Mouse (Mus musculus) adrenal gland, adult 18-20 months (tissue): ENCODE measurements around the gene Ppfia3. TPM values are rescaled to one million over a fixed set of nuclear protein-coding genes. Genes with fewer than 3 reads are reported as not detected.
"Not testable (repeated sequence)": the region's sequence is repeated elsewhere in the genome, so short reads cannot be mapped to it uniquely, and the experiment has no call there.

Experiments used
- DNase-seq, 2 experiments: peaks; one replicate each; pipeline ENCODE4 v3.0.0; 2021 to 2022; ENCODE audit warnings: low spot score in 2 of 2
- total RNA-seq, 2 experiments: library from RNA; stranded (reverse); gene quantifications; 1 replicate in 1 of 2; 2 replicates in 1 of 2; pipeline ENCODE4 v1.2.3; 2021

Gene Ppfia3
- total RNA-seq, 2 experiments from 2014 or later = 1.7 to 3.2 TPM

GRCm38 (mm10) chr7:45395129-45395541 is 28.3 kb upstream of the Ppfia3 start:
- no peak for DNase-seq

DNA sequence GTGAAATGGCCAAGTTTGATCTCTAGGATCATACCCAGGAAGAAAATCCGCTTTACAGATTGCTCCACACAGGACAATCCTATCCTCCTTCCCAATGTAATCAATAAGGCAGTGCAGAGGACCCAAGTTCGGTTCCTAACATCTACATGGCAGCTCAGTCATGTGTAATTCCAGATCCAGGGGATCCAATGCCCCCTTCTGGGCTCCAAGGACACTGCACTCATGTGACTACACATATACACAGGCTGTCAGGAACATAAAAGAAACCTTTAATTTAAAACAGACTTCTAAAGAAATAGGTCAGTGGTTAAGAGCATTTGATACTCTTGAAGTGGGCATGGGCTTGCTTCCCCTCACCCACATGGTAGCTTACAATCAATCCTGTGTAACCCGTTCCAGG is 19.3 kb upstream of the Ppfia3 start:
- no peak for DNase-seq

DNA sequence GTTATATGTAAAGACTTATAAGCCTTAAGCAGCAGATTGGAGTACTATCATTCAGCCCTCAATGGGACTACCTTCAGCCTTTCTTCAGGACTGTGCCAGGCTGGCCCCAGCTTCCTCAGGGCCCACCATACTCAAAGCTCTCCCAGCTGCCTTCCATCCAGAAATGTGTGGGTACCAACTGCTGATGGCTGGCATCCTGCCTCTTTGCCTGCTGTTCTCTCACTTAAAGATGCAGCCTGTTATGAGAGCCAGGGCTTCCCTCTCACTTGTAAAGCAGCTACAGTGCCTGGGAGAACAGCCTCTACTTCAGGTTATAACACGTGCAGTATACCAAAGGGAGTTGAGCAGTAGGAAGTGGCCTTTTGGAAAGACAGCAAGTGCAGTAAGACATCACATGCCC is 9.2 kb upstream of the Ppfia3 start:
- no peak for DNase-seq

- DNase-seq = no peak
These were observed 7.8 kb upstream of the Ppfia3 start for GRCm38 (mm10) chr7:45374620-45375019.

DNA sequence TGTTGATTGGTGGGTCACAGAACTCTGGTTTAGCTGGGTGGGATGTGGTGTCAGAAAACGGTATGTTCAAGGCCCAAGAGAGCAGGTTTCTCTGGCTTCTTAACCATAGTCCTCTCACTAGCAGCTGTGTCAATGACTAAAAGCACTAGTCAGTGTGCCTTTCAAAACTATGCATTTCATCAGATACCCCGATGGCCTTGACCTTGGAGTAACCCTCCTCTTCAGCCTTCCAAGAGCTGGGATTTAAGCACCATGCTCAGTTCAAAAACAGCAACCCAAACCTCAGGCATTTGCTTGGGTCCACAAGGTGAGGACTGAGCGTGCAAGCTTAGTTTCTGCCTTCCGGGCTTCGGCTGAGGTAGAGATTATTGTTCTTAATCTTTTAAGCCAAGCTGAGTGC is 5.6 kb upstream of the Ppfia3 start:
- DNase-seq = no peak

DNA sequence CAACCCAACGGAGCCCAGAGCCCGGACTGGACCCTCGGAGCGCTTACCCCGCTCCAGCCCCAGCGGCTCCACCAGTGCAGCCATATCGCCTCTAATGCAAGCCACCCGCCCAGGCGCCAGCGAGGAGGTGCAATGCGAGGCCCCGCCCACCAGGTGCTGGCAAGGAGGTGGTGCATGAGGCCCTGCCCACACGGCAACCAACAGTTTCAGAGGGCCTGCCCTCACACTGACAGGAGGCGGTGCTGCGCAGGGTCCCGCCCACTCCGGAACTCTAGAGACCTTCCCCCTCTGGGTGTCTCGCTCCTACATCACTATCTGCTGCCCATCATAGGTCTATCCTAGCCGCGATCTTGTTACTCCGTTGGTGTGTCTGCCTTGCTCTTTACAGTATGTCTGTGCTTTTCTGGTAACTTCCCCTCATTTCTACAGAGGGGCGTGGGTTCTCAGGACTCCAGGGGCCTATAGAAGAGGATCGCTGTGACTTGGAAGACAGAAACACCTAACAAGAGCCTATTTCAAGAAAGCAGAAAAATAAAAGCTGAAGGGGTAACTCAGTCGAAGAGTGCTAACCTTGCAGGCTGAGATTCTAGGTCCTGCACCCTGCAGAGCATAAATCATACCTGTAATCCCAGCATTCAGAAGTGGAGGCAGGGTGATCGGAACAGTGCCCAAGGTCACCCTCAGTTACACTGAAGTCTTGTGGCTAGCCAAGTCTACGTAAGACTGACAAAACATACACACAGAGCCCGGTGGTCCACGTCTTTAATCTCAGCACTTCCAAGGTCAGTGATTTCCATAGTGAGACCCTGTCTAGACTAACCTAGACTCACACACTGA is 3.9 kb upstream of the Ppfia3 start, which contains the start of gene Lin7b:
Gene Lin7b, minus strand, starts transcription at position 109 of the 837 bp plus-strand sequence.
- DNase-seq = peak; percentile 78 to 82

DNA sequence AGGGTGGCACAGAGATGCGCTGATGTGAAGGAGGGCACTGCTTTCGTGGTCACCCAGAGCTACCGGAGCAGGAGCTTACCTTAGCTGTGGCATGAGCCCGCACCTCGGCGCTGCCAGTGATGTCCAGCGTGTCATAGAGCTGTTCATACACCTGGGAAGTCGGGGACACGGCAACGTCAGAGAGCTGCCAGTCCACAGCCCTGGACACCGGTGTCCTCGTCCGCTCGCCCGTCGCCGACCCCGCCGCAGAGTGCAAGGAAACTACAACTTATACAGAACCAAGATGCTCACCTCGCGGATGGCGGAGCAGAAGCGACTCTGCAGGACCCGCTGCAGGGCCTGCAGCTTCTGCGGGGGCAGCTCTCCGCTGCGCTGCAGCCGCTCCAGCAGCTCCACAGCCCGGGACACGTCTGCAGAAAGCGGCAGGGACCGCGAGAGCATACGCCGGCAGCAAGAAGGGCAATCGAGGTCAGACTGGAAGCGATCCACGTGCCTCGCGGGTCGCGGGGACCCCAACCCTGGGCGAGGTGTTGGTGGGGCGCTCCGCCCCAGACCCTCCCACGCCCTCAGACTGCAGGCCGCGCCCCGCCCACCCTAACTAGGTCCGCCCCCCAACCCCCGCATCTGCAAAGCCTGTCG is 3.1 kb upstream of the Ppfia3 start:
- DNase-seq = peak in 1 of 2 experiments; percentile 39

DNA sequence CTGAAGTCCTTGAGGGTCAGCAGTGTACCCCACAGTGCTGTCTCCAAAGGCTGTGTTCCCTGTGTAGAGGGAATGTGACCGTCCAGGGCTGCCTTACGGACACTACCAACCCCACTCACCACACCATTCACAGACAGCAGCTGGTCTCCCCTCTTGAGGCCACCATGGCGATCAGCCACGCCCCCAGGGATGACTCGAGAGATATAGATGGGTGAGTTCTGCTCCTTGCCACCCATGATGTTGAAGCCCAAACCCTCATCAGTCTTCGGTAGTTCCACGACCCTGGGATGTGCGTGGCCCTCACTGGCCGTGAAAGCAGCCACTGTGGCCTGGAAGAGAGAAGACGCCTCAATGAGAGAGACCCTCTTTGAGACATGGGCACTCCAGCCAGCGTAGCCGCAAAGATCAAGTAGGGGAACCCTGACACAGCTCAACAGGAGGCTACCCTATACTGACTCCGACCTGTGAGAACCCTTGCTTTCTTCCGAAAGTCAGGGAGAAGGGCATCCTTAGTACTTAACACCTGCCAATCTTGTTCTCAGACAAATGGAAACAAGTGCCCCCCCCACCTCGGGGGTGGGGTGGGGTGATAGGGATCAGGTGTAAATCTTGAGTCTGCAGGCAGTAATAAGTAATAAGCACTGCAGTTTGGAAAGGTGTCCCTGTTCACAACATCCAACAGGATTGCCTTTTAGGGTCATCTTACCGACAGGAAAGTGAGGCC is 2.4 kb upstream of the Ppfia3 start:
- no peak for DNase-seq

- DNase-seq = no peak
These were observed 1.4 kb upstream of the Ppfia3 start for GRCm38 (mm10) chr7:45368178-45368577.

GRCm38 (mm10) chr7:45367020-45367880 is 431 bp upstream of the Ppfia3 start:
- DNase-seq = peak; percentile 97 to 98

DNA sequence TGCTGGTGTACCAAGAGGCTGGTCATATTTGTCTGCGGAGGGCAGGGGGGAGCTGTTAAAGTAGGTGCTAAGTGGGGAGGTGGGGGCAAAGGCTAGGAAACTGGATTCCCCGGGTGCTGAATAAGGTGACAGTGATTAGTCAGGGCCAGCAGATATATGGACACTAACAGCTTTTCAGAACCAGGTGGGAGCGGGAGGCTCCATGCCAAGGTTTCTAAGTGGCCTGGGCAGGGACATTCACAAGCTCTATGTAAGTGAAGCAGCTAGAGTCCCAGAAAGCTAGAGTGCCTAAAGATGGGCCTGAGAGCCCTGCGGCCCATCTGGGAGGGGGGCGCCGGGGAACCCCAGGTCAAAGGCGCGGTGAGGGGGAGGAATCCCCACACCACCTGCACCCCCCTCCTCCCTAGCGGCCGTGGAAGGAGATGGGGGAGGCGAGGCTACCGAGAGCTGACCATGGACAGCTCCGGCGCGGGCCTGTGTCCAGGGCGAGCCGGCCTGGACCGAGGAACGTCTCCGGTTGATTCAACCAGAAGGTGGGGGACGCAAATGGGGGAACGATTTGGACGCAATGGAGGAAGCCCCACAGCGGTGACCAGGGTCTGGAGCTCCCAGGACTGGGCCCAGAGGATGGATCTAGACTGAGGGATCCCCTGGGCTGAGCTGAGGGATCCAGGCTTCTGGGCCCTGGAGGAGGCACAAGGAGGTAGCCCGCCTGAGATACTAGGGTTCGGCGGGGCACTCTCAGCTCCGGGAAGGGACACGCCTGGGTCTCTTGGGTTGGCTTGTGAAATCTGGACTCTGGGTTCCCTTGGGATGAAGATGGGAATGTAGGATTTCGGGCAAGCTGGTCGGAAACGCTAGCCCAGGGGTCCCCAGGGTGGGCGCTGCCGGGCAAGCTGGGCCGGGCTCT is 822 bp downstream of the Ppfia3 start:
- DNase-seq = peak; percentile 46 to 58

- no peak for DNase-seq
These were observed 2.8 kb downstream of the Ppfia3 start for GRCm38 (mm10) chr7:45363983-45364382.

DNA sequence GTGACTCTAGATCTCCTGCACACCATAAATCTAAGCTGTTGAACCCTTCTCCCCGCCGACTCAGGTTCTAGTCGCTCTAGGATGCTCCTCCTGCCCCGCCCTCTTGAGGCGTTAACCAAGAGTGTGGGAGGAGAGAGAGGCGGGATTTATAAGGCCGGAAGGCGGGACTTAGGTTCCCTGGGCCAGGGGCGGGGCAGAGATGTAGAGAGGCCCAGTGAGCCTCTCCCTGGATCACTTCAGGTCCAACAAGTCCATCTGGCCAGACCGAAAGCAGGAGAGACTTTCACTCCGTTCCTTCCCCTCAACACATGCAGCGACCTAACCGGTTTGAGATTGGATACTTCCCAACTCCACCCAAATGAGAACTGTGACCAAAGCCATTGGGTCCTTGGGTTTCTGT is 4.0 kb downstream of the Ppfia3 start:
- no peak for DNase-seq

DNA sequence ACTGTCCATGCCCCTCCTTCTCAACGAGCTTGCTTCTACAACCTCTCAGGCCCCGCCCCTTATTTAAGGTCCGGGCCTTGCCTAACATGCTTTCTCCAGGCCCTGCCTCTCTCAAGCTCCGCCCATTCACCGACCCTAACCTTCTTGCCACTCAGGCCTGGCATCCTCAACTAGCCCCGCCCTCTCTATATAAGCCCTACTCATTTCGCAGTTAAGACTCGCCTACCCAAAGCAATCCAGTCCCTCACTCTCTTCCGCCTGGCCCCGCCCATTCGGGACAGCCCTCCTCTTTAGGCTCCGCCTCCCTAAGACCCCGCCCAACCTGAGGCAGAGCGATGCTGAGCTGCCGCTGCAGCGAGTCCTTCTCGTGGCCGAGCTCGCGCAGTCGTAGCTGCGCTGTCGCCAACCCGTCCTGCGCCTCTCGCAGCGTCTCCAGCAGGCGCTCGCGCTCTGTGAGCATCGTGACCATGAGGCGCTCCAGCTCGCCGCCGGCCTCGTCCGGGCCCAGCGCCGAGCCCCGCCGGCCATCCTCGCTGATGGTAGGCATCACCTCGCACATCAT is 5.5 kb downstream of the Ppfia3 start:
- DNase-seq = peak; percentile 63 to 67

DNA sequence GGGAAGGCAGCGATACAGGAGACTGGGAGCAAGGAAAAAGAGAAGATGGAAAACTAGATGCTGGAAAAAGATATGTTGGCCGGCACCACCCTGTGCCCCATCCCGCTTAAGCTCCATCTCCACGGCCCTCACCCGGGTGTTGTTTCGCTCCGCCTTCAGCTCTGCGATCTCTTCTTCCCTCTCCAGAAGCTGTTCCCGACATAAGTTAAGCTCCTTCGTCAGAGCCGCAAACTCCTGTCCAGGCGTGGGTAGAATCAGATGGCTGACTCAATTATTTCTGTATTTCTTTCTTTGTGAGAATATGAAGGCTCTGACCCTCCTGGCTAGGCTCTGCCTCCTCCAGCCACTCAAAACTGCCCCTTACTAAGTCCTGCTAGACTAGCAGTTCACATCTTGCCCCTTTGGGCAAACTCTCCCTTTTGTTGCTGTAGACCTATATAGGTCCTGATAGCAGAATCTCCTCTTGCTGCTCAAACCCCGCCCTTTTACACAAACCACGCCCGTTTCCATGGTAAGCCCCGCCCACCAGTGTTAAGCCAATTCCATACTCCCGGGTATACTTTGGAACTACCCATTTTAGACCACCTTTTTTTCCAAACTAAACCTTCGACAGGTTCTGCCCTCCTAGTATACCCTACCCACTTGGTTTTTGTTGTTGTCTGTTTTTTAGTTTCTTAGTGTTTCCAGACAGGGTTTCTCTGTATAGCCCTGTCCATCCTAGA is 6.3 kb downstream of the Ppfia3 start:
- DNase-seq = no peak

GRCm38 (mm10) chr7:45359081-45359480 is 7.7 kb downstream of the Ppfia3 start:
- DNase-seq = not testable (repeated sequence)

- DNase-seq = no peak
These were observed 10.7 kb downstream of the Ppfia3 start for GRCm38 (mm10) chr7:45356087-45356486.

DNA sequence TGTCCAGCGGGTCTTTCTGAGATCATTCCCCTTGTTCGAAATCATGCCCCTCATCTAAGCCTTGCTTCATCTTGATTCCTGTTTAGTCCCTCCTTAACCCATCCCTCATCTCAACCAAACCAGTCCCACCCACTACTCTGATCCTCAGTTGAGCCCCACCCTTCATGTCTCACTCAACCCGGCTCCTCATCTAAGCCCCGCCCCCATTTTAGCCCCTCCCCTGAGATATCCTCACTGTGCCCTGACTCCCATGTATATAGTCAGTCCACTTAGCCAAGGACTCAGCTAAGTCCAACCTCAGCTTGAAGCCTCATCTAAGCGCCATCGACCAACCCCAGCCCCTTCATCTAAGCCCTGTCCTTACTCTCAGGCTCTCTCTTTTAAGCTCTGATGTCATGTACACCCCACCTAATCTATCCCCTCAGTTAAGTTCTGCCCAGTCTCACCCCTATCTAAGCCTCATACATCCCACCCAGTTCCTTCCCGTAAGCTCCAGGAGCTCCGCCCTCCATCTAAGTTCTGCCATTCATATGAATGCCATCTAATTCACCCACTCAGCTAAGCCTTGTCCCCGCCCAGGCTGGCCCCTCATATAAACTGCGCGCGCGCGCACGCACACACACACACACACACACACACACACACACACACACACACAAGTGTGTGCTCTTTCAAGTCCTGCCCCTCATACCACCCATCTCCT is 11.3 kb downstream of the Ppfia3 start:
- no peak for DNase-seq
